Mouse (Mus musculus) lung, postnatal 0 days (tissue): ENCODE measurements at regions not wholly inside any gene's neighbourhood (a gene's known extent, or its start where the extent isn't known, plus 50 kb on each side); places are given as distances from the start of the nearest gene placed in this dataset.

Experiments
- ATAC-seq: fragments of 200-750 bp; cut with Nextera tagmentation; 2 replicates; pipeline ENCODE4 v1.8.0; 2017; ENCODE audit warnings: moderate library complexity
- DNase-seq: peaks from one replicate; pipeline ENCODE4 v3.0.0-alpha.2; 2016; ENCODE audit warnings: low spot score
- H3K27ac ChIP-seq: fragments of 300-500 bp; sonication (generic); 2 replicates; pipeline ENCODE4 v1.5.1; 2014; ENCODE audit warnings: antibody characterized with exemption, mild to moderate bottlenecking, low read length, mixed read lengths
- H3K27me3 ChIP-seq: fragments of 300-500 bp; sonication (generic); replicated peaks from 2 replicates; pipeline ENCODE4 v1.6.1; 2014; ENCODE audit warnings: low read length, mixed read lengths; ENCODE audit not compliant: insufficient read depth
- H3K36me3 ChIP-seq: fragments of 300-500 bp; sonication (generic); 2 replicates; pipeline ENCODE4 v1.6.1; 2014; ENCODE audit warnings: low read length, mixed read lengths; ENCODE audit not compliant: insufficient read depth
- H3K4me1 ChIP-seq: fragments of 300-500 bp; sonication (generic); 2 replicates; pipeline ENCODE4 v1.6.1; 2014; ENCODE audit warnings: antibody characterized with exemption, low read depth, low read length, mixed read lengths; ENCODE audit not compliant: insufficient read depth
- H3K4me2 ChIP-seq: fragments of 300-500 bp; sonication (generic); replicated peaks from 2 replicates; pipeline ENCODE4 v1.6.1; 2014; ENCODE audit warnings: low read depth, mild to moderate bottlenecking, low read length, moderate library complexity, mixed read lengths
- H3K4me3 ChIP-seq: fragments of 300-500 bp; sonication (generic); 2 replicates; pipeline ENCODE4 v1.5.1; 2014; ENCODE audit warnings: low read depth, low read length
- H3K9ac ChIP-seq: fragments of 300-500 bp; sonication (generic); replicated peaks from 2 replicates; pipeline ENCODE4 v1.6.1; 2014; ENCODE audit warnings: low read depth, mild to moderate bottlenecking
- H3K9me3 ChIP-seq: fragments of 300-500 bp; sonication (generic); 2 replicates; pipeline ENCODE4 v1.6.1; 2016; ENCODE audit warnings: low read length, mixed read lengths
- CTCF ChIP-seq: IDR thresholded peaks from 2 replicates; pipeline ENCODE4 v1.5.1; 2016; ENCODE audit warnings: antibody characterized with exemption, mild to moderate bottlenecking
- EP300 ChIP-seq: IDR thresholded peaks from 2 replicates; pipeline ENCODE4 v1.6.1; 2016; ENCODE audit warnings: antibody characterized with exemption, mild to moderate bottlenecking, control low read depth
- WGBS: fragments of 180-500 bp; shearing (Covaris S2); extraction: QIAGEN DNeasy Blood & Tissue Kit; methylation state at CpG from one replicate; pipeline ENCODE4 v1.1.7; 2014; 5-methylcytosine and 5-hydroxymethylcytosine counted together

DNA sequence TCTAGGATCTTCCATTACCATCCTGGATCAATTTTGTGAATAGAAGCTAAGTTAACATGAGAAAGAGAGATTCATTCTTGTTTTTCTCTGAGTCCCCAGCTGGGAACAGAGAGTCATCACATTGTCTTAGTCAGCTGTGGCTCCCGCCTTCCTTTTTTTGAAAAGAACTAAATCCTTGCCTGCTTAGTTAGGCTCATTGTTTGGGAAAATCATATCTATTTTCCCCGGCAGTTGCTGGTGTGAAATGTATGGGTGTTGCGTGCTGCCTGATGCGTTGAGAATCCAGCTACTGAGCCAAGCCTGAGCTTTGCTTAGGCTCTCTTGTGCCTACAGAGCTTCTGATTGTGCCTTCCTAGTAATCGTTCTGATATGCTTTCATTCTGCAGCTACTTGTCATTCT is 66.3 kb downstream of the Fam50b start:
- Histone ChIP-seq H3K9me3 (no peaks in the 10 kb centered on the region), H3K9ac (no peak overlapping the region), H3K4me3 (no peak overlapping the region), H3K27ac (no peak overlapping the region), H3K27me3 (no peaks in the 10 kb centered on the region), H3K4me1 (no peaks in the 10 kb centered on the region), H3K4me2 (no peak overlapping the region), H3K36me3 (no peaks in the 10 kb centered on the region)
- 68% methylated on average over 5 of the region's 5 CpGs for WGBS
- DNase-seq = no peak
- no peak for ATAC-seq
- no peak for TF ChIP-seq CTCF
- no peak for TF ChIP-seq EP300

GRCm38 (mm10) chr13:34806532-34807092 is 68.5 kb upstream of the Prpf4b start:
- Histone ChIP-seq H3K4me3 (no peak overlapping the region), H3K4me1 (no peaks in the 10 kb centered on the region), H3K9ac (no peak overlapping the region), H3K4me2 (no peak overlapping the region), H3K36me3 (no peaks in the 10 kb centered on the region), H3K27ac (no peak overlapping the region), H3K27me3 (no peaks in the 10 kb centered on the region), H3K9me3 (no peaks in the 10 kb centered on the region)
- DNase-seq (no peak), ATAC-seq (no peak)
- WGBS = 47% methylated on average over 9 of the region's 9 CpGs
- TF ChIP-seq EP300 (no peak), CTCF (no peak)

DNA sequence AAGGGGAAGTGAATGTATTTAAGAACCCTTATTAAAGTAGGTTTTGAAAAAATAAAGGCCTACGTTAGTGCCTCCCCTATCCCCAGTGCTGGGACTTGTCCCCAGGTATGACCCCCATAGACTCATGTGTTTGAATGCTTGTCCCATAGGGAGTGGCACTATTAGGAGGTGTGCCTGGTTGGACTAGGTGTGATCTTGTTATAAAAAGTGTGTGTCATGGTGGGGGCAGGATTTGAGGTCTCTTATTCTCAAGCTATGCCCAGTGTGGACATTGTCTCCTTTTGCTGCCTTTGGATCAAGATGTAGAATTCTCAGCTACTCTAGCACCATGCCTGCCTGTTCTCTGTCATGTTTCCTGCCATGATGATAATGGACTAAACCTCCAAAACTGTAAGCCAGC is 65.6 kb upstream of the Prpf4b start:
- H3K4me3 ChIP-seq = no peak overlapping the region
- TF ChIP-seq CTCF (no peak), EP300 (no peak)
- no peak overlapping the region for H3K27ac ChIP-seq
- DNase-seq = no peak
- no peaks in the 10 kb centered on the region for H3K9me3 ChIP-seq
- H3K4me1 ChIP-seq = no peaks in the 10 kb centered on the region
- H3K36me3 ChIP-seq = no peaks in the 10 kb centered on the region
- no peak overlapping the region for H3K4me2 ChIP-seq
- H3K9ac ChIP-seq = no peak overlapping the region
- WGBS = 94% methylated on average over 1 of the region's 1 CpGs
- ATAC-seq = no peak
- no peaks in the 10 kb centered on the region for H3K27me3 ChIP-seq

DNA sequence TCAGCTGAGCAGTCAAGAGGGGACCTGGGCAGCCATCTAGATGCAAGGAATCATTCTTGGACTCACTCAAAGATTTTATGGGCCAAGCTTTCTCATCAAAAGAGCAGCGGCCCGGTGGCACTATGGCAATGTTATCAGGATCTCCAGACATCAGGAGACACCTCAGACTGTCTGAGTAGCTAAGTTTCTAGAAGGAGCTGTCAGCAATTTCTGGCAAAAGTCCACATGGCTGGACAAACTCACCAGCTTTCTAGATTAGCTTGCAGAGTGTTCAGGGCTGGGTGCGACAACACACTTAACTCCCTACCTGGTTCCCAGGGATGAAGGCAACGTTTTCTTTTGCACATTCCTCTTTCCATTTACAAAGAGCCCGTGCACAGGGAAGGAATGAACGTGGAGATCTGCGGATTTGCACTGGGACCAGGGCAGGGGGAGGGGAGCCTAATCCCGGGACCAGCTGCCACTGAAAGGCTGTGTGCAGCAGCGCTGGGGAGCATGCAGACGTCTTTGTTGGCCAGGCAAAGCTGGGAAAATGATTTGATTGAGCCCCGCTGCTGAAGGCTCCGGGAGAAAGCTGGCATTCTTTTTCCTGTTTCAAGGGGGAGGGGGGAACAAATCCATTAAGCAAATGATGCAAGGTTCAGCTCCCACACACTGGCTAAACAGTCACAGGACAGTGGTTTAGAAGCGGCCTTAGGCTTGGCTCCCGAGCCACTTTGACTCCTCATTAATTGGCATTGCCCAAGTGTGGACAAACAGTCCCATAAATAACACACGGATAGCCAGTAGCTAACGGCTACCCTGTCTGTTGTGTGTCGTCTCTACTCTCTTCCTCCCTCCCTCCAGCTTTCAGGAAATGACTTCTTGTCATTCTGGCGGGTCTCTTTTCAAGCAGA is 60.7 kb upstream of the Prpf4b start:
- no peak overlapping the region for H3K27ac ChIP-seq
- no peaks in the 10 kb centered on the region for H3K36me3 ChIP-seq
- H3K4me2 ChIP-seq = peak overlapping the region; percentile 32
- no peaks in the 10 kb centered on the region for H3K27me3 ChIP-seq
- H3K9me3 ChIP-seq = no peaks in the 10 kb centered on the region
- DNase-seq = peak; percentile 74
- TF ChIP-seq CTCF = no peak
- no peak for TF ChIP-seq EP300
- ATAC-seq = peak; percentile 82
- WGBS = 17% methylated on average over 18 of the region's 18 CpGs
- no peaks in the 10 kb centered on the region for H3K4me1 ChIP-seq
- H3K9ac ChIP-seq = 0 out of 2 replicates have a peak overlapping the region, but pooled peaks have one; percentile 13
- H3K4me3 ChIP-seq = no peak overlapping the region

DNA sequence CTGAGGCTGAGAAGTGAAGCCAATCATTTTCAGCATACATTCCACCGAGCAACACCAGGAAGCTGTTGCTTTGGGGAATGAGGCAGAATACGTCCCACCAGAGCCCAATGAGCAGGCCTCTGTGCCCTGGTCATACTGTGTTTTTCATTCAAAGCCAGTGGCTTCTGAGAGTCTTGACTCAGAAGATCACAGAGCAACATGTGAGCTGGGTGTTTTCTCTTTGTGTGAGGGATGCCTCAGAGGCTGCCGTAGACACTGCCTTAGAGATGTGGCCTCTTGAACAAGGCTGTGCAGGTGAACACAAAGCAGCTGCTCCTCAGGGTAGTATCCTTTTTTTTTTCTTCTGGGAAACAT is 60.1 kb upstream of the Prpf4b start:
- Histone ChIP-seq H3K9me3 (no peaks in the 10 kb centered on the region), H3K27me3 (no peaks in the 10 kb centered on the region), H3K27ac (no peak overlapping the region), H3K4me1 (no peaks in the 10 kb centered on the region), H3K4me3 (no peak overlapping the region), H3K4me2 (no peak overlapping the region; the same call in 1 of the 2 replicates), H3K36me3 (no peaks in the 10 kb centered on the region), H3K9ac (no peak overlapping the region)
- no peak for DNase-seq
- no peak for TF ChIP-seq CTCF
- no peak for TF ChIP-seq EP300
- WGBS = 35% methylated on average over 3 of the region's 3 CpGs
- ATAC-seq = no peak

- H3K9ac ChIP-seq = no peak overlapping the region
- no peaks in the 10 kb centered on the region for H3K4me1 ChIP-seq
- H3K36me3 ChIP-seq = no peaks in the 10 kb centered on the region
- H3K4me2 ChIP-seq = no peak overlapping the region
- 37% methylated on average over 5 of the region's 5 CpGs for WGBS
- H3K27me3 ChIP-seq = no peaks in the 10 kb centered on the region
- no peak for TF ChIP-seq EP300
- no peak for TF ChIP-seq CTCF
- no peak overlapping the region for H3K27ac ChIP-seq
- DNase-seq (peak; percentile 17), ATAC-seq (peak; percentile 17; the same call in 1 of the 2 replicates)
- no peak overlapping the region for H3K4me3 ChIP-seq
- no peaks in the 10 kb centered on the region for H3K9me3 ChIP-seq
Observed at GRCm38 (mm10) chr13:34818211-34818610, 56.9 kb upstream of the Prpf4b start.
